Mouse (Mus musculus): ENCODE data around the gene Dtnbp1. TPM values are rescaled to one million over a fixed set of nuclear protein-coding genes. Genes with fewer than 3 reads are reported as not detected.

The Dtnbp1 gene
- total and polyA plus RNA-seq, 2 experiments: 32.5 to 57.4 TPM

- peaks cover 11% of the 10 kb centered on the region; the same call in 1 of the 2 replicates for H3K36me3 ChIP-seq (ENCODE audit: control insufficient read depth, insufficient read depth, low read length)
- H3K79me2 ChIP-seq (ENCODE audit: control insufficient read depth, insufficient read depth, low read length): no peaks in the 10 kb centered on the region
- H3K4me1 ChIP-seq (ENCODE audit: control insufficient read depth, insufficient read depth, low read length): 0 out of 2 replicates have a peak, but pooled peaks cover 2% of the 10 kb centered on the region
- TF ChIP-seq POLR2A (IDR thresholded peaks at IDR 0.05; ENCODE audit: extremely low read depth, insufficient read depth, low read length) (no peak), CTCF (IDR thresholded peaks at IDR 0.05; ENCODE audit: low read depth, low read length) (no peak)
- no peak overlapping the region for H3K9ac ChIP-seq (ENCODE audit: low read depth, low read length)
- no peaks in the 10 kb centered on the region for H3K27me3 ChIP-seq (ENCODE audit: control insufficient read depth, insufficient read depth, low read length)
- H3K4me3 ChIP-seq (ENCODE audit: insufficient read depth, low read depth, low read length): no peak overlapping the region
- WGBS: 88% methylated on average over 7 of the region's 7 CpGs
- H3K27ac ChIP-seq (replicated peaks; ENCODE audit: insufficient read depth, low read depth, low read length): no peak overlapping the region
- DNase-seq (ENCODE audit: extremely low read depth, low read depth, low spot score): no peak
These were observed 22.5 kb downstream of the Dtnbp1 start for GRCm38 (mm10) chr13:44979433-44979832.

GRCm38 (mm10) chr13:44977483-44978141, 24.3 kb downstream of the Dtnbp1 start:
- 0 out of 2 replicates have a peak, but pooled peaks cover 2% of the 10 kb centered on the region for H3K4me1 ChIP-seq (ENCODE audit: control insufficient read depth, insufficient read depth, low read length)
- no peaks in the 10 kb centered on the region for H3K79me2 ChIP-seq (ENCODE audit: control insufficient read depth, insufficient read depth, low read length)
- no peak overlapping the region for H3K27ac ChIP-seq (replicated peaks; ENCODE audit: insufficient read depth, low read depth, low read length)
- TF ChIP-seq POLR2A (IDR thresholded peaks at IDR 0.05; ENCODE audit: extremely low read depth, insufficient read depth, low read length): no peak
- TF ChIP-seq CTCF (IDR thresholded peaks at IDR 0.05; ENCODE audit: low read depth, low read length): peak; percentile 23; the same call in 1 of the 2 replicates
- no peaks in the 10 kb centered on the region for H3K27me3 ChIP-seq (ENCODE audit: control insufficient read depth, insufficient read depth, low read length)
- no peak overlapping the region for H3K4me3 ChIP-seq (ENCODE audit: insufficient read depth, low read depth, low read length)
- DNase-seq (ENCODE audit: extremely low read depth, low read depth, low spot score): peak; percentile 57
- H3K36me3 ChIP-seq (ENCODE audit: control insufficient read depth, insufficient read depth, low read length): peaks cover 10% of the 10 kb centered on the region; the same call in 1 of the 2 replicates
- H3K9ac ChIP-seq (ENCODE audit: low read depth, low read length): no peak overlapping the region
- WGBS: 94% methylated on average over 2 of the region's 2 CpGs

GRCm38 (mm10) chr13:44977059-44977458, 24.9 kb downstream of the Dtnbp1 start:
- no peak overlapping the region for H3K27ac ChIP-seq (replicated peaks; ENCODE audit: insufficient read depth, low read depth, low read length)
- DNase-seq (ENCODE audit: extremely low read depth, low read depth, low spot score): no peak
- H3K36me3 ChIP-seq (ENCODE audit: control insufficient read depth, insufficient read depth, low read length): peaks cover 8% of the 10 kb centered on the region; the same call in 1 of the 2 replicates
- 93% methylated on average over 2 of the region's 2 CpGs for WGBS
- TF ChIP-seq POLR2A (IDR thresholded peaks at IDR 0.05; ENCODE audit: extremely low read depth, insufficient read depth, low read length) (no peak), CTCF (IDR thresholded peaks at IDR 0.05; ENCODE audit: low read depth, low read length) (no peak)
- no peak overlapping the region for H3K4me3 ChIP-seq (ENCODE audit: insufficient read depth, low read depth, low read length)
- H3K79me2 ChIP-seq (ENCODE audit: control insufficient read depth, insufficient read depth, low read length): no peaks in the 10 kb centered on the region
- no peak overlapping the region for H3K9ac ChIP-seq (ENCODE audit: low read depth, low read length)
- H3K4me1 ChIP-seq (ENCODE audit: control insufficient read depth, insufficient read depth, low read length): 0 out of 2 replicates have a peak, but pooled peaks cover 2% of the 10 kb centered on the region
- H3K27me3 ChIP-seq (ENCODE audit: control insufficient read depth, insufficient read depth, low read length): no peaks in the 10 kb centered on the region

GRCm38 (mm10) chr13:44960542-44961291, 41.2 kb downstream of the Dtnbp1 start:
- no peak for TF ChIP-seq POLR2A (IDR thresholded peaks at IDR 0.05; ENCODE audit: extremely low read depth, insufficient read depth, low read length)
- no peak for TF ChIP-seq CTCF (IDR thresholded peaks at IDR 0.05; ENCODE audit: low read depth, low read length)
- Histone ChIP-seq H3K4me3 (ENCODE audit: insufficient read depth, low read depth, low read length) (no peak overlapping the region), H3K9ac (ENCODE audit: low read depth, low read length) (no peak overlapping the region), H3K27ac (replicated peaks; ENCODE audit: insufficient read depth, low read depth, low read length) (no peak overlapping the region), H3K27me3 (ENCODE audit: control insufficient read depth, insufficient read depth, low read length) (no peaks in the 10 kb centered on the region), H3K4me1 (ENCODE audit: control insufficient read depth, insufficient read depth, low read length) (no peaks in the 10 kb centered on the region), H3K36me3 (ENCODE audit: control insufficient read depth, insufficient read depth, low read length) (peaks cover 15% of the 10 kb centered on the region; the same call in 1 of the 2 replicates), H3K79me2 (ENCODE audit: control insufficient read depth, insufficient read depth, low read length) (no peaks in the 10 kb centered on the region)
- 90% methylated on average over 5 of the region's 5 CpGs for WGBS
- DNase-seq (ENCODE audit: extremely low read depth, low read depth, low spot score): no peak

GRCm38 (mm10) chr13:44957049-44957448, 44.9 kb downstream of the Dtnbp1 start:
- no peak for TF ChIP-seq POLR2A (IDR thresholded peaks at IDR 0.05; ENCODE audit: extremely low read depth, insufficient read depth, low read length)
- no peak overlapping the region for H3K4me3 ChIP-seq (ENCODE audit: insufficient read depth, low read depth, low read length)
- H3K36me3 ChIP-seq (ENCODE audit: control insufficient read depth, insufficient read depth, low read length): peaks cover 11% of the 10 kb centered on the region; the same call in 1 of the 2 replicates
- peaks cover 3% of the 10 kb centered on the region; the same call in 1 of the 2 replicates for H3K4me1 ChIP-seq (ENCODE audit: control insufficient read depth, insufficient read depth, low read length)
- no peak overlapping the region for H3K27ac ChIP-seq (replicated peaks; ENCODE audit: insufficient read depth, low read depth, low read length)
- H3K27me3 ChIP-seq (ENCODE audit: control insufficient read depth, insufficient read depth, low read length): no peaks in the 10 kb centered on the region
- peaks cover 3% of the 10 kb centered on the region; the same call in 1 of the 2 replicates for H3K79me2 ChIP-seq (ENCODE audit: control insufficient read depth, insufficient read depth, low read length)
- DNase-seq (ENCODE audit: extremely low read depth, low read depth, low spot score): no peak
- 93% methylated on average over 8 of the region's 8 CpGs for WGBS
- H3K9ac ChIP-seq (ENCODE audit: low read depth, low read length): no peak overlapping the region

Data from liver, adult 2 months (tissue).